Mouse (Mus musculus): ENCODE measurements at regions not wholly inside any gene's neighbourhood (a gene's known extent, or its start where the extent isn't known, plus 50 kb on each side); places are given as distances from the start of the nearest gene placed in this dataset.

- no peaks in the 10 kb centered on the region for H3K9me3 ChIP-seq (ENCODE audit: control insufficient read depth, low read length)
- no peaks in the 10 kb centered on the region for H3K36me3 ChIP-seq (ENCODE audit: control insufficient read depth, insufficient read depth, low read length)
- no peak overlapping the region for H3K4me2 ChIP-seq (ENCODE audit: low read depth, low read length)
- no peak overlapping the region for H3K27ac ChIP-seq (ENCODE audit: low read depth, low read length)
- no peaks in the 10 kb centered on the region for H3K27me3 ChIP-seq (ENCODE audit: control insufficient read depth, insufficient read depth, low read length)
- no peaks in the 10 kb centered on the region for H3K4me1 ChIP-seq (ENCODE audit: control insufficient read depth, insufficient read depth, low read length)
- WGBS: 93% methylated on average over 8 of the region's 8 CpGs
- no peak for ATAC-seq (ENCODE audit: low read depth)
- H3K4me3 ChIP-seq (ENCODE audit: low read depth, low read length): no peak overlapping the region
- H3K9ac ChIP-seq (replicated peaks; ENCODE audit: low read depth, low read length): no peak overlapping the region
Observed at GRCm38 (mm10) chr12:110074921-110075320, 203.9 kb upstream of the Dio3 start.

GRCm38 (mm10) chr12:110077211-110077884, 201.5 kb upstream of the Dio3 start:
- no peaks in the 10 kb centered on the region for H3K4me1 ChIP-seq (ENCODE audit: control insufficient read depth, insufficient read depth, low read length)
- no peaks in the 10 kb centered on the region for H3K9me3 ChIP-seq (ENCODE audit: control insufficient read depth, low read length)
- 37% methylated on average over 6 of the region's 6 CpGs for WGBS
- no peak for ATAC-seq (ENCODE audit: low read depth)
- no peak overlapping the region for H3K4me3 ChIP-seq (ENCODE audit: low read depth, low read length)
- no peak overlapping the region for H3K9ac ChIP-seq (replicated peaks; ENCODE audit: low read depth, low read length)
- H3K36me3 ChIP-seq (ENCODE audit: control insufficient read depth, insufficient read depth, low read length): no peaks in the 10 kb centered on the region
- H3K27me3 ChIP-seq (ENCODE audit: control insufficient read depth, insufficient read depth, low read length): no peaks in the 10 kb centered on the region
- no peak overlapping the region for H3K4me2 ChIP-seq (ENCODE audit: low read depth, low read length)
- no peak overlapping the region for H3K27ac ChIP-seq (ENCODE audit: low read depth, low read length)

- no peak overlapping the region for H3K27ac ChIP-seq (ENCODE audit: low read depth, low read length)
- H3K4me3 ChIP-seq (ENCODE audit: low read depth, low read length): no peak overlapping the region
- H3K36me3 ChIP-seq (ENCODE audit: control insufficient read depth, insufficient read depth, low read length): no peaks in the 10 kb centered on the region
- no peaks in the 10 kb centered on the region for H3K4me1 ChIP-seq (ENCODE audit: control insufficient read depth, insufficient read depth, low read length)
- H3K9ac ChIP-seq (replicated peaks; ENCODE audit: low read depth, low read length): no peak overlapping the region
- H3K9me3 ChIP-seq (ENCODE audit: control insufficient read depth, low read length): no peaks in the 10 kb centered on the region
- no peak overlapping the region for H3K4me2 ChIP-seq (ENCODE audit: low read depth, low read length)
- no peaks in the 10 kb centered on the region for H3K27me3 ChIP-seq (ENCODE audit: control insufficient read depth, insufficient read depth, low read length)
- ATAC-seq (ENCODE audit: low read depth): no peak
- 69% methylated on average over 13 of the region's 13 CpGs for WGBS
Observed at GRCm38 (mm10) chr12:110078081-110078505, 200.8 kb upstream of the Dio3 start.

- H3K9ac ChIP-seq (replicated peaks; ENCODE audit: low read depth, low read length): no peak overlapping the region
- no peak overlapping the region for H3K4me3 ChIP-seq (ENCODE audit: low read depth, low read length)
- H3K27ac ChIP-seq (ENCODE audit: low read depth, low read length): no peak overlapping the region
- H3K4me1 ChIP-seq (ENCODE audit: control insufficient read depth, insufficient read depth, low read length): no peaks in the 10 kb centered on the region
- no peaks in the 10 kb centered on the region for H3K36me3 ChIP-seq (ENCODE audit: control insufficient read depth, insufficient read depth, low read length)
- 92% methylated on average over 3 of the region's 3 CpGs for WGBS
- H3K4me2 ChIP-seq (ENCODE audit: low read depth, low read length): no peak overlapping the region
- H3K27me3 ChIP-seq (ENCODE audit: control insufficient read depth, insufficient read depth, low read length): no peaks in the 10 kb centered on the region
- no peak for ATAC-seq (ENCODE audit: low read depth)
- H3K9me3 ChIP-seq (ENCODE audit: control insufficient read depth, low read length): no peaks in the 10 kb centered on the region
Observed at GRCm38 (mm10) chr12:110081831-110082615, 196.8 kb upstream of the Dio3 start.

GRCm38 (mm10) chr12:110082921-110083320, 195.9 kb upstream of the Dio3 start:
- ATAC-seq (ENCODE audit: low read depth): no peak
- whole genome bisulfite sequencing: 30% methylated on average over 13 of the region's 13 CpGs
- Histone ChIP-seq H3K27me3 (ENCODE audit: control insufficient read depth, insufficient read depth, low read length) (no peaks in the 10 kb centered on the region), H3K9me3 (ENCODE audit: control insufficient read depth, low read length) (no peaks in the 10 kb centered on the region), H3K4me2 (ENCODE audit: low read depth, low read length) (no peak overlapping the region), H3K27ac (ENCODE audit: low read depth, low read length) (no peak overlapping the region), H3K4me3 (ENCODE audit: low read depth, low read length) (no peak overlapping the region), H3K9ac (replicated peaks; ENCODE audit: low read depth, low read length) (no peak overlapping the region), H3K4me1 (ENCODE audit: control insufficient read depth, insufficient read depth, low read length) (no peaks in the 10 kb centered on the region), H3K36me3 (ENCODE audit: control insufficient read depth, insufficient read depth, low read length) (no peaks in the 10 kb centered on the region)

- Histone ChIP-seq H3K27me3 (ENCODE audit: control insufficient read depth, insufficient read depth, low read length) (no peaks in the 10 kb centered on the region), H3K4me2 (ENCODE audit: low read depth, low read length) (no peak overlapping the region), H3K9ac (replicated peaks; ENCODE audit: low read depth, low read length) (no peak overlapping the region), H3K27ac (ENCODE audit: low read depth, low read length) (no peak overlapping the region), H3K4me1 (ENCODE audit: control insufficient read depth, insufficient read depth, low read length) (no peaks in the 10 kb centered on the region), H3K4me3 (ENCODE audit: low read depth, low read length) (no peak overlapping the region), H3K36me3 (ENCODE audit: control insufficient read depth, insufficient read depth, low read length) (no peaks in the 10 kb centered on the region), H3K9me3 (ENCODE audit: control insufficient read depth, low read length) (no peaks in the 10 kb centered on the region)
- 78% methylated on average over 5 of the region's 5 CpGs for WGBS
- no peak for ATAC-seq (ENCODE audit: low read depth)
Observed at GRCm38 (mm10) chr12:110083471-110083870, 195.4 kb upstream of the Dio3 start.

- Histone ChIP-seq H3K4me1 (ENCODE audit: control insufficient read depth, insufficient read depth, low read length) (no peaks in the 10 kb centered on the region), H3K4me2 (ENCODE audit: low read depth, low read length) (no peak overlapping the region), H3K9ac (replicated peaks; ENCODE audit: low read depth, low read length) (no peak overlapping the region), H3K27me3 (ENCODE audit: control insufficient read depth, insufficient read depth, low read length) (no peaks in the 10 kb centered on the region), H3K9me3 (ENCODE audit: control insufficient read depth, low read length) (no peaks in the 10 kb centered on the region), H3K36me3 (ENCODE audit: control insufficient read depth, insufficient read depth, low read length) (no peaks in the 10 kb centered on the region), H3K4me3 (ENCODE audit: low read depth, low read length) (no peak overlapping the region), H3K27ac (ENCODE audit: low read depth, low read length) (no peak overlapping the region)
- 83% methylated on average over 2 of the region's 2 CpGs for whole genome bisulfite sequencing
- ATAC-seq (ENCODE audit: low read depth): no peak
Observed at GRCm38 (mm10) chr12:110086921-110087320, 191.9 kb upstream of the Dio3 start.

- H3K36me3 ChIP-seq (ENCODE audit: control insufficient read depth, insufficient read depth, low read length): no peaks in the 10 kb centered on the region
Observed at GRCm38 (mm10) chr12:110087812-110088211, 191.1 kb upstream of the Dio3 start.

GRCm38 (mm10) chr12:110102186-110102585, 176.7 kb upstream of the Dio3 start:
- Histone ChIP-seq H3K27me3 (ENCODE audit: control insufficient read depth, insufficient read depth, low read length) (no peaks in the 10 kb centered on the region), H3K4me1 (ENCODE audit: control insufficient read depth, insufficient read depth, low read length) (no peaks in the 10 kb centered on the region), H3K4me2 (ENCODE audit: low read depth, low read length) (no peak overlapping the region), H3K9ac (replicated peaks; ENCODE audit: low read depth, low read length) (no peak overlapping the region), H3K36me3 (ENCODE audit: control insufficient read depth, insufficient read depth, low read length) (no peaks in the 10 kb centered on the region), H3K27ac (ENCODE audit: low read depth, low read length) (no peak overlapping the region), H3K4me3 (ENCODE audit: low read depth, low read length) (no peak overlapping the region), H3K9me3 (ENCODE audit: control insufficient read depth, low read length) (no peaks in the 10 kb centered on the region)
- WGBS: 89% methylated on average over 7 of the region's 7 CpGs
- ATAC-seq (ENCODE audit: low read depth): no peak

More at GRCm38 (mm10) chr12:110087812-110088211, 191.1 kb upstream of the Dio3 start:
- Histone ChIP-seq H3K4me2 (ENCODE audit: low read depth, low read length) (no peak overlapping the region), H3K4me1 (ENCODE audit: control insufficient read depth, insufficient read depth, low read length) (no peaks in the 10 kb centered on the region), H3K9ac (replicated peaks; ENCODE audit: low read depth, low read length) (no peak overlapping the region), H3K27ac (ENCODE audit: low read depth, low read length) (no peak overlapping the region), H3K4me3 (ENCODE audit: low read depth, low read length) (no peak overlapping the region), H3K9me3 (ENCODE audit: control insufficient read depth, low read length) (no peaks in the 10 kb centered on the region), H3K27me3 (ENCODE audit: control insufficient read depth, insufficient read depth, low read length) (no peaks in the 10 kb centered on the region)
- no peak for ATAC-seq (ENCODE audit: low read depth)

Data from neural tube, embryonic 14.5 days (tissue).